Mouse (Mus musculus): ENCODE data around the gene Cog1.

DNA sequence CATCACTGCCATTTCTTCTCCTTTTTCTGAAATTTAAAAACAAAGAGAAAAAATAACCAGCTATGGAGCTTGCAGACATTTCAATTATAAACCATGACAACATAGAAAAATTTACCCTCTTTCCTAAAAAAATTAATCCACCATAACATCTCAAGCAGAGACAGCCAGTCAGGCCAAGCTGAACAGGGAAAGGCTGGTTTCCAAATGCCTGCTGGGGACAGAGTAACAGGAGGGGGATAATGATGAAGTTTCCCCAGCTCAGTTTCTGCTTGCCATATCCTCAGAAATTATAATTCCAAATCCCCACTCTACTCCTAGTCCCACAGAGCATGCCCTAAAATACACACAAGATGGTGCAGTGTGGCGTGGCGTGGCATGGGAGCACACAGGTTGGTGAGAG, 28.4 kb downstream of the Cog1 start:
- TF ChIP-seq POLR2AphosphoS2 (IDR thresholded peaks at IDR 0.05; ENCODE audit: low read length) (no peak), CTCF (IDR thresholded peaks at IDR 0.05 in 2 of 3, conservative IDR thresholded peaks at IDR 0.05 in 1 of 3; ENCODE audit: control insufficient read depth in 1 of 3, insufficient read depth in 1 of 3, low read depth in 2 of 3, low read length in 3 of 3, poor library complexity in 1 of 3, severe bottlenecking in 1 of 3) (no peak), BHLHE40 (IDR thresholded peaks at IDR 0.05; ENCODE audit: borderline replicate concordance, low read depth, low read length) (no peak), GABPA (IDR thresholded peaks at IDR 0.05; ENCODE audit: low read depth, low read length) (no peak), GATA1 (IDR thresholded peaks at IDR 0.05; ENCODE audit: low read depth, low read length) (no peak), MEF2A (IDR thresholded peaks at IDR 0.05; ENCODE audit: extremely low read depth, insufficient replicate concordance, low read depth, low read length, poor library complexity, severe bottlenecking) (no peak), ZNF384 (IDR thresholded peaks at IDR 0.05; ENCODE audit: low read depth, low read length) (no peak), MAX (IDR thresholded peaks at IDR 0.05; ENCODE audit: low read length) (no peak), POLR2A (IDR thresholded peaks at IDR 0.05; ENCODE audit: control insufficient read depth in 1 of 2, insufficient read depth in 1 of 2, low read depth in 1 of 2, low read length in 2 of 2, poor library complexity in 1 of 2) (no peak), MYB (IDR thresholded peaks at IDR 0.05; ENCODE audit: low read depth, low read length) (no peak), TCF12 (IDR thresholded peaks at IDR 0.05; ENCODE audit: low read depth, low read length) (no peak), SIN3A (IDR thresholded peaks at IDR 0.05; ENCODE audit: low read length) (no peak), MAFK (IDR thresholded peaks at IDR 0.05; ENCODE audit: borderline replicate concordance, low read depth, low read length) (no peak), ZKSCAN1 (IDR thresholded peaks at IDR 0.05; ENCODE audit: low read depth, low read length) (no peak)

Measured in MEL (cell line).